Comparison of ENCODE assay signal across 27 mouse cellular contexts in the genomic region with DNA sequence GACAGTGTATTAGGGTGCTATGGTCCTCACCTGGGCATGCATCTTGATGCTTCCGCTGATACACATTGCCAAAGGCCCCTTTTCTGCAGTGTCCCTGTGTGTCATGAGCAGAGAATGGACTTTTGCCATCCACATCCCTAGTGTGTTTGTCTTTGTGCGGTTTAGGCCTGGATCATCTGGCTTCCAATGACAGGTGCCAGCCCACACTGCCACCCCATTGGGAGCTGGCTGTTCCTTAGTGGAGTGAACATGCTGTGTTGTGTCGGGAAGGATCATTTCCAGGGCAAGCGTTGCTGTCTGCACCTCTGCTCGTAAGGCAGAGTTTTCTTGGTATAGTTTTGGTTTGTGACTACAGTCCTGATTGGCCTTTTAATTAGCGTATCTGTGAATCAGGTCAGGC. TPM values are rescaled to one million over a fixed set of nuclear protein-coding genes. Genes with fewer than 3 reads are reported as not detected.
"Had no signal": no experiment of that assay in that cellular context is flagged by ENCODE, and none has a peak within 500 bp of the region (broad histone marks: within the 10 kb centered on the region; RNA-seq: fewer than 3 reads in every experiment).

No protein-coding gene starts in this region.

- H3K36me3 ChIP-seq: liver, embryonic 13.5 days; liver, embryonic 15.5 days; lung, embryonic 15.5 days; midbrain, embryonic 13.5 days; neural tube, embryonic 13.5 days; neural tube, embryonic 15.5 days had no signal

- ATAC-seq: liver, postnatal 0 days; lung, postnatal 0 days; midbrain, embryonic 13.5 days; midbrain, embryonic 16.5 days had no signal

- H3K4me1 ChIP-seq: liver, embryonic 13.5 days; liver, embryonic 15.5 days; megakaryocyte, embryonic 14.5 days had no signal

- H3K9ac ChIP-seq: liver, embryonic 13.5 days; liver, embryonic 15.5 days; liver, postnatal 0 days; lung, embryonic 15.5 days; midbrain, embryonic 13.5 days; neural tube, embryonic 13.5 days; neural tube, embryonic 15.5 days had no signal

- DNase-seq: liver, embryonic 13.5 days; liver, postnatal 0 days; lung, adult 2 months; lung, postnatal 14 days; lung, postnatal 36 days; retina, postnatal 1 day; right cerebral cortex, adult 18-20 months; right cerebral cortex, postnatal 25 days; right cerebral cortex, postnatal 4 days; spleen, adult 18-20 months; thymus, postnatal 14 days had no signal

- H3K9me3 ChIP-seq: liver, embryonic 13.5 days; liver, embryonic 15.5 days; lung, embryonic 15.5 days; megakaryocyte, embryonic 14.5 days; midbrain, embryonic 13.5 days; neural tube, embryonic 13.5 days; neural tube, embryonic 15.5 days had no signal

- H3K27me3 ChIP-seq: liver, embryonic 13.5 days; liver, embryonic 15.5 days; lung, embryonic 15.5 days; midbrain, embryonic 13.5 days; neural tube, embryonic 13.5 days; neural tube, embryonic 15.5 days had no signal

- H3K27ac ChIP-seq: liver, embryonic 13.5 days; liver, embryonic 15.5 days; lung, embryonic 15.5 days; macrophage; midbrain, embryonic 13.5 days; neural tube, embryonic 13.5 days; neural tube, embryonic 15.5 days had no signal

- H3K4me2 ChIP-seq: liver, embryonic 13.5 days; liver, embryonic 15.5 days; lung, embryonic 15.5 days; midbrain, embryonic 11.5 days; midbrain, embryonic 13.5 days; neural tube, embryonic 13.5 days; neural tube, embryonic 15.5 days had no signal

- H3K4me3 ChIP-seq: liver, embryonic 13.5 days; liver, embryonic 15.5 days; lung, embryonic 15.5 days; megakaryocyte, embryonic 14.5 days; midbrain, embryonic 13.5 days; neural tube, embryonic 13.5 days; neural tube, embryonic 15.5 days had no signal

RNA-seq across cellular contexts. Expression of gene Fam240a, which starts 15.5 kb away (rescaled TPM):
- total RNA-seq: megakaryocyte progenitor cell, adult 5-6 weeks; monocyte, adult 5-6 weeks had no signal
- polyA plus RNA-seq: liver, embryonic 13.5 days; liver, embryonic 15.5 days; liver, postnatal 0 days; lung, adult 2 months; lung, embryonic 15.5 days; lung, postnatal 0 days; macrophage; midbrain, embryonic 11.5 days; midbrain, embryonic 13.5 days; midbrain, embryonic 16.5 days; neural tube, embryonic 11.5 days; neural tube, embryonic 13.5 days; neural tube, embryonic 15.5 days; small intestine, adult 2 months; stomach, embryonic 14.5 days; stomach, embryonic 16.5 days had no signal

RNA-seq across cellular contexts. Expression of gene Tmie, which starts 21.3 kb away (rescaled TPM):
- total RNA-seq: megakaryocyte progenitor cell, adult 5-6 weeks; monocyte, adult 5-6 weeks had no signal

RNA-seq across cellular contexts. Expression of gene Prss50, which starts 43.4 kb away (rescaled TPM):
- total RNA-seq: monocyte, adult 5-6 weeks had no signal
- polyA plus RNA-seq: lung, adult 2 months; lung, embryonic 15.5 days; macrophage; neural tube, embryonic 11.5 days; small intestine, adult 2 months; stomach, embryonic 14.5 days had no signal

RNA-seq across cellular contexts. Expression of gene Tdgf1, which starts 44.8 kb away (rescaled TPM):
- total RNA-seq: megakaryocyte progenitor cell, adult 5-6 weeks; monocyte, adult 5-6 weeks had no signal
- polyA plus RNA-seq: liver, embryonic 13.5 days; liver, embryonic 15.5 days; liver, postnatal 0 days; lung, embryonic 15.5 days; macrophage; midbrain, embryonic 11.5 days; midbrain, embryonic 13.5 days; midbrain, embryonic 16.5 days; neural tube, embryonic 11.5 days; small intestine, adult 2 months; stomach, embryonic 14.5 days; stomach, embryonic 16.5 days had no signal
